Mouse (Mus musculus): ENCODE results near the gene Rpl27a. TPM values are rescaled to one million over a fixed set of nuclear protein-coding genes. Genes with fewer than 3 reads are reported as not detected.

Rpl27a gene
- polyA plus RNA-seq, 1 experiment from 2014 or later: 131 TPM

- Histone ChIP-seq H3K36me3 (ENCODE audit: control insufficient read depth, insufficient read depth, low read length) (peaks cover 22% of the 10 kb centered on the region), H3K4me3 (ENCODE audit: low read length) (no peak overlapping the region)
- no peak for ATAC-seq
Measured at GRCm38 (mm10) chr7:109546186-109546585, 27.2 kb downstream of the Rpl27a start.

GRCm38 (mm10) chr7:109546726-109547125, 27.8 kb downstream of the Rpl27a start:
- ATAC-seq: no peak
- Histone ChIP-seq H3K27me3 (replicated peaks; ENCODE audit: control insufficient read depth, insufficient read depth, low read length) (no peaks in the 10 kb centered on the region), H3K27ac (ENCODE audit: low read length) (no peak overlapping the region), H3K4me3 (ENCODE audit: low read length) (no peak overlapping the region), H3K9ac (ENCODE audit: low read depth, low read length) (no peak overlapping the region), H3K9me3 (ENCODE audit: control insufficient read depth, low read length) (no peaks in the 10 kb centered on the region), H3K36me3 (ENCODE audit: control insufficient read depth, insufficient read depth, low read length) (peaks cover 22% of the 10 kb centered on the region), H3K4me2 (ENCODE audit: low read depth, low read length) (no peak overlapping the region), H3K4me1 (ENCODE audit: control insufficient read depth, insufficient read depth, low read length) (peaks cover 3% of the 10 kb centered on the region; the same call in 1 of the 2 replicates)
- 82% methylated on average over 5 of the region's 5 CpGs for WGBS

More at GRCm38 (mm10) chr7:109546186-109546585, 27.2 kb downstream of the Rpl27a start:
- no peak overlapping the region for H3K27ac ChIP-seq (ENCODE audit: low read length)
- 87% methylated on average over 2 of the region's 2 CpGs for WGBS
- H3K9ac ChIP-seq (ENCODE audit: low read depth, low read length): no peak overlapping the region
- no peaks in the 10 kb centered on the region for H3K27me3 ChIP-seq (replicated peaks; ENCODE audit: control insufficient read depth, insufficient read depth, low read length)
- H3K9me3 ChIP-seq (ENCODE audit: control insufficient read depth, low read length): no peaks in the 10 kb centered on the region
- H3K4me2 ChIP-seq (ENCODE audit: low read depth, low read length): no peak overlapping the region
- peaks cover 3% of the 10 kb centered on the region; the same call in 1 of the 2 replicates for H3K4me1 ChIP-seq (ENCODE audit: control insufficient read depth, insufficient read depth, low read length)

GRCm38 (mm10) chr7:109559536-109559935, 40.6 kb downstream of the Rpl27a start:
- Histone ChIP-seq H3K4me2 (ENCODE audit: low read depth, low read length) (no peak overlapping the region), H3K9me3 (ENCODE audit: control insufficient read depth, low read length) (no peaks in the 10 kb centered on the region), H3K9ac (ENCODE audit: low read depth, low read length) (no peak overlapping the region), H3K27me3 (replicated peaks; ENCODE audit: control insufficient read depth, insufficient read depth, low read length) (no peaks in the 10 kb centered on the region), H3K36me3 (ENCODE audit: control insufficient read depth, insufficient read depth, low read length) (peaks cover 4% of the 10 kb centered on the region), H3K4me3 (ENCODE audit: low read length) (no peak overlapping the region), H3K27ac (ENCODE audit: low read length) (no peak overlapping the region), H3K4me1 (ENCODE audit: control insufficient read depth, insufficient read depth, low read length) (peaks cover 33% of the 10 kb centered on the region)
- ATAC-seq: no peak
- WGBS: 58% methylated on average over 6 of the region's 6 CpGs

GRCm38 (mm10) chr7:109561466-109562153, 42.7 kb downstream of the Rpl27a start:
- Histone ChIP-seq H3K9me3 (ENCODE audit: control insufficient read depth, low read length) (no peaks in the 10 kb centered on the region), H3K9ac (ENCODE audit: low read depth, low read length) (no peak overlapping the region), H3K36me3 (ENCODE audit: control insufficient read depth, insufficient read depth, low read length) (peaks cover 6% of the 10 kb centered on the region), H3K27ac (ENCODE audit: low read length) (peak overlapping the region; percentile 70), H3K27me3 (replicated peaks; ENCODE audit: control insufficient read depth, insufficient read depth, low read length) (no peaks in the 10 kb centered on the region), H3K4me3 (ENCODE audit: low read length) (no peak overlapping the region), H3K4me2 (ENCODE audit: low read depth, low read length) (no peak overlapping the region), H3K4me1 (ENCODE audit: control insufficient read depth, insufficient read depth, low read length) (peaks cover 33% of the 10 kb centered on the region)
- ATAC-seq: no peak
- WGBS: 44% methylated on average over 8 of the region's 8 CpGs

GRCm38 (mm10) chr7:109562154-109562599, 43.2 kb downstream of the Rpl27a start:
- WGBS: 18% methylated on average over 4 of the region's 4 CpGs
- peaks cover 3% of the 10 kb centered on the region for H3K36me3 ChIP-seq (ENCODE audit: control insufficient read depth, insufficient read depth, low read length)
- 0 out of 2 replicates have a peak overlapping the region, but pooled peaks have one; percentile 20 for H3K4me2 ChIP-seq (ENCODE audit: low read depth, low read length)
- H3K9ac ChIP-seq (ENCODE audit: low read depth, low read length): no peak overlapping the region
- H3K27ac ChIP-seq (ENCODE audit: low read length): peak overlapping the region; percentile 43
- no peaks in the 10 kb centered on the region for H3K9me3 ChIP-seq (ENCODE audit: control insufficient read depth, low read length)
- H3K4me1 ChIP-seq (ENCODE audit: control insufficient read depth, insufficient read depth, low read length): peaks cover 33% of the 10 kb centered on the region
- H3K4me3 ChIP-seq (ENCODE audit: low read length): no peak overlapping the region
- no peaks in the 10 kb centered on the region for H3K27me3 ChIP-seq (replicated peaks; ENCODE audit: control insufficient read depth, insufficient read depth, low read length)
- no peak for ATAC-seq

- H3K9ac ChIP-seq (ENCODE audit: low read depth, low read length): no peak overlapping the region
- peaks cover 3% of the 10 kb centered on the region for H3K36me3 ChIP-seq (ENCODE audit: control insufficient read depth, insufficient read depth, low read length)
- 40% methylated on average over 5 of the region's 5 CpGs for WGBS
- H3K4me1 ChIP-seq (ENCODE audit: control insufficient read depth, insufficient read depth, low read length): peaks cover 33% of the 10 kb centered on the region
- peak overlapping the region; percentile 43 for H3K27ac ChIP-seq (ENCODE audit: low read length)
- H3K4me2 ChIP-seq (ENCODE audit: low read depth, low read length): 0 out of 2 replicates have a peak overlapping the region, but pooled peaks have one; percentile 20
- no peaks in the 10 kb centered on the region for H3K9me3 ChIP-seq (ENCODE audit: control insufficient read depth, low read length)
- no peak for ATAC-seq
- H3K27me3 ChIP-seq (replicated peaks; ENCODE audit: control insufficient read depth, insufficient read depth, low read length): no peaks in the 10 kb centered on the region
- no peak overlapping the region for H3K4me3 ChIP-seq (ENCODE audit: low read length)
Measured at GRCm38 (mm10) chr7:109562676-109563075, 43.7 kb downstream of the Rpl27a start.

GRCm38 (mm10) chr7:109563775-109564362, 44.9 kb downstream of the Rpl27a start:
- no peak for ATAC-seq
- Histone ChIP-seq H3K36me3 (ENCODE audit: control insufficient read depth, insufficient read depth, low read length) (peaks cover 3% of the 10 kb centered on the region), H3K9ac (ENCODE audit: low read depth, low read length) (no peak overlapping the region), H3K4me3 (ENCODE audit: low read length) (no peak overlapping the region), H3K4me1 (ENCODE audit: control insufficient read depth, insufficient read depth, low read length) (peaks cover 36% of the 10 kb centered on the region), H3K4me2 (ENCODE audit: low read depth, low read length) (no peak overlapping the region), H3K27me3 (replicated peaks; ENCODE audit: control insufficient read depth, insufficient read depth, low read length) (no peaks in the 10 kb centered on the region), H3K9me3 (ENCODE audit: control insufficient read depth, low read length) (no peaks in the 10 kb centered on the region), H3K27ac (ENCODE audit: low read length) (no peak overlapping the region)
- 60% methylated on average over 4 of the region's 4 CpGs for WGBS

GRCm38 (mm10) chr7:109566327-109566726, 47.4 kb downstream of the Rpl27a start:
- Histone ChIP-seq H3K4me3 (ENCODE audit: low read length) (no peak overlapping the region), H3K9me3 (ENCODE audit: control insufficient read depth, low read length) (no peaks in the 10 kb centered on the region), H3K4me1 (ENCODE audit: control insufficient read depth, insufficient read depth, low read length) (peaks cover 30% of the 10 kb centered on the region), H3K27ac (ENCODE audit: low read length) (no peak overlapping the region), H3K27me3 (replicated peaks; ENCODE audit: control insufficient read depth, insufficient read depth, low read length) (no peaks in the 10 kb centered on the region), H3K4me2 (ENCODE audit: low read depth, low read length) (no peak overlapping the region), H3K36me3 (ENCODE audit: control insufficient read depth, insufficient read depth, low read length) (peaks cover 3% of the 10 kb centered on the region), H3K9ac (ENCODE audit: low read depth, low read length) (no peak overlapping the region)
- ATAC-seq: no peak

- H3K27ac ChIP-seq (ENCODE audit: low read length): no peak overlapping the region
- H3K36me3 ChIP-seq (ENCODE audit: control insufficient read depth, insufficient read depth, low read length): peaks cover 3% of the 10 kb centered on the region
- ATAC-seq: no peak
- 62% methylated on average over 11 of the region's 11 CpGs for WGBS
- H3K4me3 ChIP-seq (ENCODE audit: low read length): no peak overlapping the region
- H3K9ac ChIP-seq (ENCODE audit: low read depth, low read length): no peak overlapping the region
- no peaks in the 10 kb centered on the region for H3K27me3 ChIP-seq (replicated peaks; ENCODE audit: control insufficient read depth, insufficient read depth, low read length)
- H3K4me1 ChIP-seq (ENCODE audit: control insufficient read depth, insufficient read depth, low read length): peaks cover 27% of the 10 kb centered on the region
- no peak overlapping the region for H3K4me2 ChIP-seq (ENCODE audit: low read depth, low read length)
- H3K9me3 ChIP-seq (ENCODE audit: control insufficient read depth, low read length): no peaks in the 10 kb centered on the region
Measured at GRCm38 (mm10) chr7:109566841-109567768, 48.2 kb downstream of the Rpl27a start.

Measured in intestine, embryonic 16.5 days (tissue).